Mouse (Mus musculus) urinary bladder, adult 18-20 months (tissue): ENCODE measurements around the gene BC005537.
A peak's percentile ranks its signal among the peaks of the same experiment; 100 is the strongest.
"Not testable (repeated sequence)": the region's sequence is repeated elsewhere in the genome, so short reads cannot be mapped to it uniquely, and the experiment has no call there.

ENCODE experiments used
- DNase-seq, 2 experiments: peaks; one replicate each; pipeline ENCODE4 v3.0.0; 2022; ENCODE audit warnings: low spot score in 2 of 2, mixed read lengths in 2 of 2

BC005537 gene

GRCm38 (mm10) chr13:24801308-24801921, at the start of gene BC005537:
Gene BC005537, plus strand, starts transcription at chr13:24801657.
- DNase-seq, result peak; percentile 24 to 31

- DNase-seq, result no peak
Measured at GRCm38 (mm10) chr13:24756756-24757155, 44.7 kb upstream of the BC005537 start.

- DNase-seq, result no peak
Measured at GRCm38 (mm10) chr13:24757820-24758564, 43.5 kb upstream of the BC005537 start.

GRCm38 (mm10) chr13:24759451-24759850, 42.0 kb upstream of the BC005537 start:
- DNase-seq, result no peak

GRCm38 (mm10) chr13:24760351-24760870, 41.0 kb upstream of the BC005537 start:
- no peak for DNase-seq

- no peak for DNase-seq
Measured at GRCm38 (mm10) chr13:24761083-24761402, 40.4 kb upstream of the BC005537 start.

GRCm38 (mm10) chr13:24761403-24762227, 39.8 kb upstream of the BC005537 start, which contains the start of gene Gmnn:
Gene Gmnn, minus strand, starts transcription at chr13:24761923.
- DNase-seq, result peak; percentile 79 to 86

GRCm38 (mm10) chr13:24762254-24762653, 39.2 kb upstream of the BC005537 start:
- no peak for DNase-seq

- not testable (repeated sequence) for DNase-seq
Measured at GRCm38 (mm10) chr13:24767809-24768208, 33.6 kb upstream of the BC005537 start.

- not testable (repeated sequence) for DNase-seq
Measured at GRCm38 (mm10) chr13:24771482-24771881, 30.0 kb upstream of the BC005537 start.

- DNase-seq, result no peak
Measured at GRCm38 (mm10) chr13:24776146-24776844, 25.2 kb upstream of the BC005537 start.

GRCm38 (mm10) chr13:24778026-24778425, 23.4 kb upstream of the BC005537 start:
- DNase-seq, result no peak

GRCm38 (mm10) chr13:24778706-24779380, 22.6 kb upstream of the BC005537 start:
- DNase-seq, result no peak

- DNase-seq, result peak in 1 of 2 experiments; percentile 15
Measured at GRCm38 (mm10) chr13:24781916-24782315, 19.5 kb upstream of the BC005537 start.

GRCm38 (mm10) chr13:24786014-24786490, 15.4 kb upstream of the BC005537 start:
- no peak for DNase-seq

- no peak for DNase-seq
Measured at GRCm38 (mm10) chr13:24787477-24787876, 14.0 kb upstream of the BC005537 start.

GRCm38 (mm10) chr13:24791349-24791748, 10.1 kb upstream of the BC005537 start:
- DNase-seq, result no peak

- no peak for DNase-seq
Measured at GRCm38 (mm10) chr13:24792411-24793045, 8.9 kb upstream of the BC005537 start.

- no peak for DNase-seq
Measured at GRCm38 (mm10) chr13:24798686-24799085, 2.8 kb upstream of the BC005537 start.

- DNase-seq, result no peak
Measured at GRCm38 (mm10) chr13:24799378-24799777, 2.1 kb upstream of the BC005537 start.
